Mouse (Mus musculus) granulocyte monocyte progenitor cell, adult 5-6 weeks (primary cell): ENCODE measurements around the gene Olfr935. TPM values are rescaled to one million over a fixed set of nuclear protein-coding genes. Genes with fewer than 3 reads are reported as not detected.

Experiments used
- ATAC-seq: replicated peaks from 2 replicates; pipeline ENCODE4 v1.8.0; 2016; ENCODE audit warnings: mild to moderate bottlenecking, moderate TSS enrichment, inconsistent platforms; ENCODE audit not compliant: poor library complexity, severe bottlenecking
- total RNA-seq, 2 experiments: library from RNA; stranded (forward) in 1 of 2; stranded (reverse) in 1 of 2; fragments of 200-712, 200-1000 nt in 1 of 2; fragments of >200 nt in 1 of 2; fragmentation: Nextera tagmentation in 1 of 2; gene quantifications; 2 replicates each; pipeline ENCODE4 v1.2.3; 2014 to 2017

Olfr935 gene
- not detected in 2 replicates for total RNA-seq (2014; fragmentation: Nextera tagmentation)
- not detected in 2 replicates for total RNA-seq (2017)

- ATAC-seq: no peak
These were observed at the start of gene Olfr935 for GRCm38 (mm10) chr9:38999583-38999982. Olfr935 (minus strand) TSS chr9:38999683.

- no peak for ATAC-seq
These were observed 23.8 kb upstream of the Olfr935 start, which contains the start of gene Olfr146 for GRCm38 (mm10) chr9:39023277-39023676. Olfr146 (minus strand) TSS chr9:39023377.

DNA sequence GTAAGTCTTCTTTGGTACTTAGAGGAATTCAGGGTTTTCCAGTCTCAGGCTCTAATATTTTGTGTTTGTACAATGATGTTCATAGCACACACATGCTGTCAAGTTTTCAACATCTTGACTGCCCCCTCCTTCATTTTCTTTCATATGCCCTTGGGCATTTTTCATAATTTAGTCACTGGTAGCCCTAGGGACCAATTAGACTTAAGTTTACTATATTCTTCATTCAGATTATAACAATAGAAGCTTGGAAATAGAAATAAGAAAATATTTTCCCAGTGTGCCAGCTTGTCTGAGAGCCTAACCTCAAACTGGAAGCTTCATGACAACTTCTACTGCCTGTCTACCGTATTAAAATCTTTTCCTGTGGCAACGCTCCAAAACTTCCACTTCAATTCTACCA, 11.3 kb downstream of the Olfr935 start, which contains the start of gene Olfr934:
Olfr934 (minus strand) TSS at position 101 of the 400 bp plus-strand sequence.
- ATAC-seq: no peak

GRCm38 (mm10) chr9:38972013-38972412, 27.5 kb downstream of the Olfr935 start, which contains the start of gene Olfr933:
Olfr933 (plus strand) TSS chr9:38972313.
- ATAC-seq: no peak

DNA sequence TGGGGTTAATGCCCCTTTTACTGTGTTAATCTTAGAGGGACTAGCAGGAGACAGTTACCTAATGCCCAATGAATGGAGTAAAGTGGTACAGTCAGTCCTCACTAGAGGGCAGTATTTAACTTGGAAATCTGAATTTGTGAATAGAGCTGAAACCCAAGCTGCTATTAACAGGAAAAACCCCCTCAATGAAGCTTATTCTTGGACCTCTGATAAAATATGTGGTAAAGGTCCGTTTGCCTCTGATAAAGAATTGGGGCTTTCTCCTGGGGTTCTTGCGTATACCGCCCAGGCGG, 45.4 kb downstream of the Olfr935 start:
- no peak for ATAC-seq

DNA sequence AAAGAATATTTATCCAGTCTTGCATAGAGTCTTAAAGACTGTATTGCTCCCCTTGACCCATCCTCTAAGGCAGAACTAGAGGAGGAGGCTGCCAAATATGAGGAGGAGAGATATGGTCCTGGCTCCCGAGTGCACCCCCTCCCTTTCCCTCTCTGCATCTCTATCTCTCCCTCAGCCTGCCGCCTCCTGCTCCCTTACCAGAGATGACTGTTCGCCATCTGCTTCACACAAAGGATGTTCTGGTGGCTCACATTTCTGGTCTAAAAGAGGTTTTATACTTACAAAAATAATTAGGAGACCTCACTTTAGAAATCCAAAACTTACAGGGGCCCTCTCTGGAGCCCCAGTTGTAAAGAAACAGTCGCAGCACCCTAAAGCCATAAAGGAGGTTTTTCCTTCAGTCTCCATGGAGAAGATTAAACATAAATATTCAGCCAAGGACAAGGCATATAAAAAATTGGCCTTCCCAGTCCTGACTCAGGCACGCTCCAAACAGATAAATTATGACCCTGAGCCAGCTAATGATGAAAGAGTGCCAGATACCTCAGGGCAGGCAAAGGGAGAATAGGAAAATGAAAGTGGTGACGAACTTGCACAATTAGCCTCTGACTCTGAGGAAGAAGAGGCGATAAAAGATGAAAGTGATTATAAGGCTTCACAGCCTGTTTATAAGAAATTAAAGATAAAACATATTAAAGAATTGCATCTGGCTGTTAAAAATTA, 45.9 kb downstream of the Olfr935 start:
- no peak for ATAC-seq

Other genes starting within 250 kb of the Olfr935 start
- gene Olfr920, start 247.4 kb downstream of the Olfr935 start, total RNA-seq (2014; fragmentation: Nextera tagmentation): not detected in 2 replicates
- gene Olfr920, start 247.4 kb downstream of the Olfr935 start, total RNA-seq (2017): 0.15 and 0.17 TPM in 2 replicates
- gene Olfr921, start 226.6 kb downstream of the Olfr935 start, total RNA-seq (2014; fragmentation: Nextera tagmentation): not detected in 2 replicates
- not detected in 2 replicates for gene Olfr921, start 226.6 kb downstream of the Olfr935 start, total RNA-seq (2017)
- not detected in 2 replicates for gene Olfr922, start 185.1 kb downstream of the Olfr935 start, total RNA-seq (2014; fragmentation: Nextera tagmentation)
- not detected in 2 replicates for gene Olfr922, start 185.1 kb downstream of the Olfr935 start, total RNA-seq (2017)
- gene Olfr923, start 173.1 kb downstream of the Olfr935 start, total RNA-seq (2014; fragmentation: Nextera tagmentation): not detected in 2 replicates
- not detected in 2 replicates for gene Olfr923, start 173.1 kb downstream of the Olfr935 start, total RNA-seq (2017)
- not detected in 2 replicates for gene Olfr924, start 155.2 kb downstream of the Olfr935 start, total RNA-seq (2014; fragmentation: Nextera tagmentation)
- not detected in 2 replicates for gene Olfr924, start 155.2 kb downstream of the Olfr935 start, total RNA-seq (2017)
- not detected in 2 replicates for gene Olfr26, start 144.6 kb downstream of the Olfr935 start, total RNA-seq (2014; fragmentation: Nextera tagmentation)
- not detected in 2 replicates for gene Olfr26, start 144.6 kb downstream of the Olfr935 start, total RNA-seq (2017)
- not detected in 2 replicates for gene Olfr926, start 122.6 kb downstream of the Olfr935 start, total RNA-seq (2014; fragmentation: Nextera tagmentation)
- not detected in 2 replicates for gene Olfr926, start 122.6 kb downstream of the Olfr935 start, total RNA-seq (2017)
- gene Olfr930, start 69.9 kb downstream of the Olfr935 start, total RNA-seq (2014; fragmentation: Nextera tagmentation): not detected in 2 replicates
- not detected in 2 replicates for gene Olfr930, start 69.9 kb downstream of the Olfr935 start, total RNA-seq (2017)
- gene Olfr933, start 27.4 kb downstream of the Olfr935 start, total RNA-seq (2014; fragmentation: Nextera tagmentation): not detected in 2 replicates
- gene Olfr933, start 27.4 kb downstream of the Olfr935 start, total RNA-seq (2017): not detected in 2 replicates
- not detected in 2 replicates for gene Olfr934, start 11.4 kb downstream of the Olfr935 start, total RNA-seq (2014; fragmentation: Nextera tagmentation)
- gene Olfr934, start 11.4 kb downstream of the Olfr935 start, total RNA-seq (2017): not detected in 2 replicates
- gene Olfr146, start 23.7 kb upstream of the Olfr935 start, total RNA-seq (2014; fragmentation: Nextera tagmentation): not detected in 2 replicates
- not detected in 2 replicates for gene Olfr146, start 23.7 kb upstream of the Olfr935 start, total RNA-seq (2017)
- not detected in 2 replicates for gene Olfr937, start 65.3 kb upstream of the Olfr935 start, total RNA-seq (2014; fragmentation: Nextera tagmentation)
- not detected in 2 replicates for gene Olfr937, start 65.3 kb upstream of the Olfr935 start, total RNA-seq (2017)
- not detected in 2 replicates for gene Olfr938, start 79.2 kb upstream of the Olfr935 start, total RNA-seq (2014; fragmentation: Nextera tagmentation)
- gene Olfr938, start 79.2 kb upstream of the Olfr935 start, total RNA-seq (2017): not detected in 2 replicates
- not detected in 2 replicates for gene Olfr27, start 128.4 kb upstream of the Olfr935 start, total RNA-seq (2014; fragmentation: Nextera tagmentation)
- gene Olfr27, start 128.4 kb upstream of the Olfr935 start, total RNA-seq (2017): not detected in 2 replicates
- not detected in 2 replicates for gene Olfr943, start 166.6 kb upstream of the Olfr935 start, total RNA-seq (2014; fragmentation: Nextera tagmentation)
- not detected in 2 replicates for gene Olfr943, start 166.6 kb upstream of the Olfr935 start, total RNA-seq (2017)
- not detected in 2 replicates for gene Olfr944, start 202.2 kb upstream of the Olfr935 start, total RNA-seq (2014; fragmentation: Nextera tagmentation)
- not detected in 2 replicates for gene Olfr944, start 202.2 kb upstream of the Olfr935 start, total RNA-seq (2017)